Mouse (Mus musculus) neural tube, embryonic 11.5 days (tissue): ENCODE results near the gene Prkcb. TPM values are rescaled to one million over a fixed set of nuclear protein-coding genes. Genes with fewer than 3 reads are reported as not detected.

Source experiments
- ATAC-seq: fragments of 200-750 bp; cut with Nextera tagmentation; 2 replicates; pipeline ENCODE4 v1.8.0; 2017; ENCODE audit warnings: moderate number of reproducible peaks, mild to moderate bottlenecking, moderate TSS enrichment, moderate library complexity; ENCODE audit not compliant: insufficient read depth, low FRiP score, low TSS enrichment
- DNase-seq: peaks from one replicate; pipeline ENCODE4 v3.0.0-alpha.2; 2015; ENCODE audit warnings: low spot score
- H3K27ac ChIP-seq: fragments of 300-500 bp; sonication (generic); 2 replicates; pipeline ENCODE4 v1.5.1; 2014; ENCODE audit warnings: low read depth, mild to moderate bottlenecking, low read length
- H3K27me3 ChIP-seq: fragments of 300-500 bp; sonication (generic); 2 replicates; pipeline ENCODE4 v1.6.1; 2014; ENCODE audit warnings: mild to moderate bottlenecking, low read length, mixed read lengths; ENCODE audit not compliant: control insufficient read depth, insufficient read depth
- H3K36me3 ChIP-seq: fragments of 300-500 bp; sonication (generic); 2 replicates; pipeline ENCODE4 v1.6.1; 2014; ENCODE audit warnings: mild to moderate bottlenecking, low read length, moderate library complexity, mixed read lengths; ENCODE audit not compliant: control insufficient read depth, insufficient read depth
- H3K4me1 ChIP-seq: fragments of 300-500 bp; sonication (generic); 2 replicates; pipeline ENCODE4 v1.6.1; 2014; ENCODE audit warnings: low read length, mixed read lengths; ENCODE audit not compliant: control insufficient read depth, insufficient read depth
- H3K4me2 ChIP-seq: fragments of 300-500 bp; sonication (generic); 2 replicates; pipeline ENCODE4 v1.6.1; 2014; ENCODE audit warnings: low read depth, mild to moderate bottlenecking, moderate library complexity
- H3K4me3 ChIP-seq: fragments of 300-500 bp; sonication (generic); 2 replicates; pipeline ENCODE4 v1.5.1; 2014; ENCODE audit warnings: low read depth, low read length
- H3K9ac ChIP-seq: fragments of 300-500 bp; sonication (generic); 2 replicates; pipeline ENCODE4 v1.6.1; 2014; ENCODE audit warnings: mild to moderate bottlenecking, low read length
- H3K9me3 ChIP-seq: fragments of 300-500 bp; sonication (generic); 2 replicates; pipeline ENCODE4 v1.6.1; 2016; ENCODE audit warnings: low read length; ENCODE audit not compliant: control insufficient read depth
- WGBS: fragments of 180-500 bp; shearing (Covaris S2); extraction: QIAGEN DNeasy Blood & Tissue Kit; methylation state at CpG from one replicate; pipeline ENCODE4 v1.1.7; 2014; 5-methylcytosine and 5-hydroxymethylcytosine counted together
- polyA plus RNA-seq: library from polyadenylated mRNA; unstranded; fragments of >200 nt; fragmentation: Nextera tagmentation; extraction: Ambion mirVana; gene quantifications from 2 replicates; pipeline ENCODE4 v1.2.1, GENCODE M21; 2014

The Prkcb gene
- polyA plus RNA-seq, 1 experiment from 2014 or later: 13.4 TPM

- Histone ChIP-seq H3K4me1 (peaks cover 3% of the 10 kb centered on the region; the same call in 1 of the 2 replicates), H3K27me3 (no peaks in the 10 kb centered on the region), H3K4me3 (no peak overlapping the region), H3K36me3 (no peaks in the 10 kb centered on the region), H3K9ac (no peak overlapping the region), H3K27ac (no peak overlapping the region), H3K9me3 (no peaks in the 10 kb centered on the region), H3K4me2 (no peak overlapping the region)
- no peak for ATAC-seq
- DNase-seq: no peak
- WGBS: 75% methylated on average over 4 of the region's 4 CpGs
These were observed 99.3 kb downstream of the Prkcb start for GRCm38 (mm10) chr7:122387896-122388295.

- no peaks in the 10 kb centered on the region for H3K36me3 ChIP-seq
- no peaks in the 10 kb centered on the region for H3K27me3 ChIP-seq
- no peak overlapping the region for H3K4me2 ChIP-seq
- H3K27ac ChIP-seq: no peak overlapping the region
- WGBS: 76% methylated on average over 5 of the region's 5 CpGs
- no peak overlapping the region for H3K4me3 ChIP-seq
- no peak overlapping the region for H3K9ac ChIP-seq
- ATAC-seq (no peak), DNase-seq (no peak)
- H3K9me3 ChIP-seq: no peaks in the 10 kb centered on the region
- peaks cover 3% of the 10 kb centered on the region; the same call in 1 of the 2 replicates for H3K4me1 ChIP-seq
These were observed 100.3 kb downstream of the Prkcb start for GRCm38 (mm10) chr7:122388858-122389257.

GRCm38 (mm10) chr7:122389633-122390032, 101.1 kb downstream of the Prkcb start:
- Histone ChIP-seq H3K9me3 (no peaks in the 10 kb centered on the region), H3K36me3 (no peaks in the 10 kb centered on the region), H3K4me1 (peaks cover 3% of the 10 kb centered on the region; the same call in 1 of the 2 replicates), H3K9ac (no peak overlapping the region), H3K27me3 (no peaks in the 10 kb centered on the region), H3K4me3 (no peak overlapping the region), H3K4me2 (no peak overlapping the region), H3K27ac (no peak overlapping the region)
- DNase-seq: no peak
- 51% methylated on average over 6 of the region's 6 CpGs for WGBS
- ATAC-seq: no peak

- Histone ChIP-seq H3K36me3 (no peaks in the 10 kb centered on the region), H3K9ac (no peak overlapping the region), H3K4me2 (no peak overlapping the region), H3K27ac (no peak overlapping the region), H3K4me3 (no peak overlapping the region), H3K27me3 (no peaks in the 10 kb centered on the region), H3K9me3 (no peaks in the 10 kb centered on the region), H3K4me1 (peaks cover 3% of the 10 kb centered on the region; the same call in 1 of the 2 replicates)
- ATAC-seq: no peak
- WGBS: 61% methylated on average over 5 of the region's 5 CpGs
- DNase-seq: no peak
These were observed 101.6 kb downstream of the Prkcb start for GRCm38 (mm10) chr7:122390200-122390599.

GRCm38 (mm10) chr7:122390683-122391082, 102.1 kb downstream of the Prkcb start:
- Histone ChIP-seq H3K4me1 (peaks cover 3% of the 10 kb centered on the region; the same call in 1 of the 2 replicates), H3K27ac (no peak overlapping the region), H3K36me3 (no peaks in the 10 kb centered on the region), H3K9me3 (no peaks in the 10 kb centered on the region), H3K4me2 (no peak overlapping the region), H3K27me3 (no peaks in the 10 kb centered on the region), H3K4me3 (no peak overlapping the region), H3K9ac (no peak overlapping the region)
- no peak for ATAC-seq
- WGBS: 54% methylated on average over 4 of the region's 4 CpGs
- no peak for DNase-seq

GRCm38 (mm10) chr7:122391382-122391781, 102.8 kb downstream of the Prkcb start:
- DNase-seq (no peak), ATAC-seq (no peak)
- H3K36me3 ChIP-seq: no peaks in the 10 kb centered on the region
- WGBS: 82% methylated on average over 3 of the region's 3 CpGs
- no peaks in the 10 kb centered on the region for H3K9me3 ChIP-seq
- H3K27me3 ChIP-seq: no peaks in the 10 kb centered on the region
- peaks cover 3% of the 10 kb centered on the region; the same call in 1 of the 2 replicates for H3K4me1 ChIP-seq
- H3K9ac ChIP-seq: no peak overlapping the region
- no peak overlapping the region for H3K27ac ChIP-seq
- no peak overlapping the region for H3K4me2 ChIP-seq
- no peak overlapping the region for H3K4me3 ChIP-seq

GRCm38 (mm10) chr7:122393964-122394363, 105.4 kb downstream of the Prkcb start:
- peaks cover 3% of the 10 kb centered on the region; the same call in 1 of the 2 replicates for H3K4me1 ChIP-seq
- 45% methylated on average over 5 of the region's 5 CpGs for WGBS
- no peak for ATAC-seq
- H3K27ac ChIP-seq: no peak overlapping the region
- no peaks in the 10 kb centered on the region for H3K27me3 ChIP-seq
- H3K36me3 ChIP-seq: no peaks in the 10 kb centered on the region
- H3K4me2 ChIP-seq: no peak overlapping the region
- H3K9ac ChIP-seq: no peak overlapping the region
- no peaks in the 10 kb centered on the region for H3K9me3 ChIP-seq
- no peak overlapping the region for H3K4me3 ChIP-seq
- no peak for DNase-seq

GRCm38 (mm10) chr7:122395159-122395975, 106.8 kb downstream of the Prkcb start:
- ATAC-seq (no peak), DNase-seq (no peak)
- no peak overlapping the region for H3K9ac ChIP-seq
- no peak overlapping the region for H3K4me2 ChIP-seq
- H3K36me3 ChIP-seq: no peaks in the 10 kb centered on the region
- no peaks in the 10 kb centered on the region for H3K27me3 ChIP-seq
- H3K4me3 ChIP-seq: no peak overlapping the region
- H3K27ac ChIP-seq: no peak overlapping the region
- WGBS: 75% methylated on average over 7 of the region's 7 CpGs
- H3K9me3 ChIP-seq: no peaks in the 10 kb centered on the region
- H3K4me1 ChIP-seq: no peaks in the 10 kb centered on the region

GRCm38 (mm10) chr7:122395976-122396315, 107.4 kb downstream of the Prkcb start:
- no peaks in the 10 kb centered on the region for H3K4me1 ChIP-seq
- no peaks in the 10 kb centered on the region for H3K9me3 ChIP-seq

More at GRCm38 (mm10) chr7:122395976-122396315, 107.4 kb downstream of the Prkcb start:
- DNase-seq (no peak), ATAC-seq (no peak)
- no peak overlapping the region for H3K27ac ChIP-seq
- no peak overlapping the region for H3K4me3 ChIP-seq
- no peak overlapping the region for H3K9ac ChIP-seq
- H3K36me3 ChIP-seq: no peaks in the 10 kb centered on the region
- no peaks in the 10 kb centered on the region for H3K27me3 ChIP-seq
- H3K4me2 ChIP-seq: no peak overlapping the region
- 85% methylated on average over 5 of the region's 5 CpGs for WGBS
